Mouse (Mus musculus) neural tube, embryonic 14.5 days (tissue): ENCODE results near the gene Tmprss9. TPM values are rescaled to one million over a fixed set of nuclear protein-coding genes. Genes with fewer than 3 reads are reported as not detected.
A peak's percentile ranks its signal among the peaks of the same experiment; 100 is the strongest.

ENCODE experiments used
- ATAC-seq: fragments of 200-750 bp; cut with Nextera tagmentation; 2 replicates; pipeline ENCODE4 v1.8.0; 2017; ENCODE audit warnings: low read depth, mild to moderate bottlenecking, moderate TSS enrichment, moderate library complexity
- H3K27ac ChIP-seq: fragments of 300-500 bp; sonication (generic); 2 replicates; pipeline ENCODE4 v1.5.1; 2014; ENCODE audit warnings: low read depth, mild to moderate bottlenecking, control low read depth, low read length, moderate library complexity, mixed read lengths
- H3K27me3 ChIP-seq: fragments of 300-500 bp; sonication (generic); 2 replicates; pipeline ENCODE4 v1.6.1; 2014; ENCODE audit warnings: low read length; ENCODE audit not compliant: control insufficient read depth, insufficient read depth
- H3K36me3 ChIP-seq: fragments of 300-500 bp; sonication (generic); 2 replicates; pipeline ENCODE4 v1.6.1; 2014; ENCODE audit warnings: low read length, mixed read lengths; ENCODE audit not compliant: control insufficient read depth, insufficient read depth
- H3K4me1 ChIP-seq: fragments of 300-500 bp; sonication (generic); 2 replicates; pipeline ENCODE4 v1.6.1; 2014; ENCODE audit warnings: low read length; ENCODE audit not compliant: control insufficient read depth, insufficient read depth
- H3K4me2 ChIP-seq: fragments of 300-500 bp; sonication (generic); 2 replicates; pipeline ENCODE4 v1.6.1; 2014; ENCODE audit warnings: mild to moderate bottlenecking, low read depth, low read length, control low read depth
- H3K4me3 ChIP-seq: fragments of 300-500 bp; sonication (generic); 2 replicates; pipeline ENCODE4 v1.5.1; 2014; ENCODE audit warnings: low read depth, low read length, control low read depth, mixed read lengths
- H3K9ac ChIP-seq: fragments of 300-500 bp; sonication (generic); replicated peaks from 2 replicates; pipeline ENCODE4 v1.6.1; 2014; ENCODE audit warnings: low read depth, mild to moderate bottlenecking, control low read depth, low read length, mixed read lengths
- H3K9me3 ChIP-seq: fragments of 300-500 bp; sonication (generic); 2 replicates; pipeline ENCODE4 v1.6.1; 2016; ENCODE audit warnings: low read length; ENCODE audit not compliant: control insufficient read depth
- WGBS: fragments of 180-500 bp; shearing (Covaris S2); extraction: QIAGEN DNeasy Blood & Tissue Kit; methylation state at CpG from one replicate; pipeline ENCODE4 v1.1.7; 2014; 5-methylcytosine and 5-hydroxymethylcytosine counted together
- microRNA counts: library from miRNA; unstranded; fragments of <30 nt; microRNA quantifications from one replicate; lab custom pipeline; 2016
- microRNA-seq: library from miRNA; unstranded; fragments of <30 nt; microRNA quantifications from one replicate; pipeline ENCODE4, GENCODE M21; 2016
- polyA plus RNA-seq: library from polyadenylated mRNA; unstranded; fragments of >200 nt; fragmentation: Nextera tagmentation; extraction: Ambion mirVana; gene quantifications from 2 replicates; pipeline ENCODE4 v1.2.1, GENCODE M21; 2014

Tmprss9 gene
- polyA plus RNA-seq, 1 experiment from 2014 or later = 0.13 TPM

DNA sequence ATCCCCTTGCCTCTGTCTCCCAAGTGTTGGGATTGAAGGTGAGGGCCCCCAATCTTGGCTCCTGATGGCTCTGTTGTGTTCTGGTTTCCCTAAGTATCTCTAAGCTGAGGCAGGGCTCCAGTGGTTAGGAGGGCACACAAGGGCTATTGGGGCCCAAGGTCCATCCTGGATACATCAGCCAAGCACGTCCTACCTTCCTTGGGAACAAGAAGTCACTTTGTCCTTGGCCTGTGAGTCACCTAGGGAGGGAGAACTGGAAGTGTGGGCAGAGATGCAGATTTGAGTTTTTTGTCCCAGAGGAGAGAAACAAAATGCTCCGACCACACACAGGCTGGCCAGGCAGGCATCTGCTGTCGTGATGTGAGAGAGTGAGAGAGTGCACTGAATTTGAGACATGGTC, 77.4 kb downstream of the Tmprss9 start:
- H3K4me1 ChIP-seq = no peaks in the 10 kb centered on the region
- no peaks in the 10 kb centered on the region for H3K27me3 ChIP-seq
- 85% methylated on average over 3 of the region's 3 CpGs for WGBS
- H3K4me2 ChIP-seq = no peak overlapping the region
- H3K4me3 ChIP-seq = no peak overlapping the region
- no peaks in the 10 kb centered on the region for H3K36me3 ChIP-seq
- no peak for ATAC-seq
- H3K9me3 ChIP-seq = no peaks in the 10 kb centered on the region
- H3K27ac ChIP-seq = no peak overlapping the region
- no peak overlapping the region for H3K9ac ChIP-seq

MicroRNAs within 50 kb of the gene (microRNA counts, 519-probe panel; counts per million panel counts)
- not detected for microRNA mmu-miR-1982 (lab: Ali Mortazavi, UCI)

Small RNA genes within 50 kb of the gene (microRNA-seq; reads per million reads assigned to microRNA genes)
- gene Mir1982 = 3.7 reads per million, percentile 5 among the genes with 10 or more reads in this experiment

Other genes with a start within 250 kb of the Tmprss9 start
- gene Csnk1g2, start 249.0 kb upstream of the Tmprss9 start, polyA plus RNA-seq = 50.3 and 76.8 TPM in 2 replicates
- gene Btbd2, start 214.8 kb upstream of the Tmprss9 start, polyA plus RNA-seq = 75.0 and 79.7 TPM in 2 replicates
- 43.1 and 57.3 TPM in 2 replicates for gene Mknk2, start 193.7 kb upstream of the Tmprss9 start, polyA plus RNA-seq
- 42.0 and 48.6 TPM in 2 replicates for gene Mob3a, start 169.9 kb upstream of the Tmprss9 start, polyA plus RNA-seq
- gene Izumo4, start 169.7 kb upstream of the Tmprss9 start, polyA plus RNA-seq = 24.9 and 29.5 TPM in 2 replicates
- 109 and 125 TPM in 2 replicates for gene Ap3d1, start 129.6 kb upstream of the Tmprss9 start, polyA plus RNA-seq
- 23.6 and 27.3 TPM in 2 replicates for gene Dot1l, start 116.6 kb upstream of the Tmprss9 start, polyA plus RNA-seq
- gene Sf3a2, start 73.7 kb upstream of the Tmprss9 start, polyA plus RNA-seq = 63.3 and 66.8 TPM in 2 replicates
- gene Plekhj1, start 73.2 kb upstream of the Tmprss9 start, polyA plus RNA-seq = 126 and 127 TPM in 2 replicates
- 0.15 and 0.16 TPM in 2 replicates for gene Amh, start 66.6 kb upstream of the Tmprss9 start, polyA plus RNA-seq
- gene Jsrp1, start 58.4 kb upstream of the Tmprss9 start, polyA plus RNA-seq = 0.74 and 0.86 TPM in 2 replicates
- gene Oaz1, start 45.2 kb upstream of the Tmprss9 start, polyA plus RNA-seq = 1,177 and 1,236 TPM in 2 replicates
- 8.1 and 12.0 TPM in 2 replicates for gene Lingo3, start 27.8 kb upstream of the Tmprss9 start, polyA plus RNA-seq
- 220 and 260 TPM in 2 replicates for gene Lsm7, start 16.6 kb upstream of the Tmprss9 start, polyA plus RNA-seq
- 60.3 and 61.5 TPM in 2 replicates for gene Sppl2b, start 16.6 kb upstream of the Tmprss9 start, polyA plus RNA-seq
- 337 and 352 TPM in 2 replicates for gene Timm13, start 29.1 kb downstream of the Tmprss9 start, polyA plus RNA-seq
- gene Lmnb2, start 46.4 kb downstream of the Tmprss9 start, polyA plus RNA-seq = 10.8 and 16.1 TPM in 2 replicates
- gene Gadd45b, start 58.2 kb downstream of the Tmprss9 start, polyA plus RNA-seq = 7.4 and 7.6 TPM in 2 replicates
- gene Gng7, start 143.1 kb downstream of the Tmprss9 start, polyA plus RNA-seq = 20.3 and 22.7 TPM in 2 replicates
- 24.0 and 28.8 TPM in 2 replicates for gene Diras1, start 153.8 kb downstream of the Tmprss9 start, polyA plus RNA-seq
- gene Slc39a3, start 165.6 kb downstream of the Tmprss9 start, polyA plus RNA-seq = 26.7 and 34.6 TPM in 2 replicates
- gene Sgta, start 188.3 kb downstream of the Tmprss9 start, polyA plus RNA-seq = 264 and 279 TPM in 2 replicates
- gene Thop1, start 198.2 kb downstream of the Tmprss9 start, polyA plus RNA-seq = 33.3 and 36.8 TPM in 2 replicates
- 0.15 and 0.61 TPM in 2 replicates for gene Creb3l3, start 227.0 kb downstream of the Tmprss9 start, polyA plus RNA-seq
- gene Map2k2, start 234.1 kb downstream of the Tmprss9 start, polyA plus RNA-seq = 219 and 228 TPM in 2 replicates